Mouse (Mus musculus) stomach, embryonic 15.5 days (tissue): ENCODE data around the gene Il20. TPM values are rescaled to one million over a fixed set of nuclear protein-coding genes. Genes with fewer than 3 reads are reported as not detected.

Experiments
- ATAC-seq: fragments of 200-750 bp; cut with Nextera tagmentation; 2 replicates; pipeline ENCODE4 v1.8.0; 2017; ENCODE audit warnings: low read depth, moderate number of reproducible peaks, moderate TSS enrichment; ENCODE audit not compliant: insufficient read depth, low FRiP score
- H3K27ac ChIP-seq: fragments of 300-500 bp; sonication (generic); 2 replicates; pipeline ENCODE4 v1.5.1; 2015; ENCODE audit warnings: mild to moderate bottlenecking, inconsistent platforms
- H3K27me3 ChIP-seq: fragments of 300-500 bp; sonication (generic); replicated peaks from 2 replicates; pipeline ENCODE4 v1.6.1; 2015; ENCODE audit warnings: inconsistent platforms
- H3K36me3 ChIP-seq: fragments of 300-500 bp; sonication (generic); 2 replicates; pipeline ENCODE4 v1.6.1; 2015; ENCODE audit warnings: inconsistent platforms
- H3K4me1 ChIP-seq: fragments of 300-500 bp; sonication (generic); 2 replicates; pipeline ENCODE4 v1.6.1; 2015; ENCODE audit warnings: inconsistent platforms
- H3K4me2 ChIP-seq: fragments of 300-500 bp; sonication (generic); 2 replicates; pipeline ENCODE4 v1.6.1; 2015; ENCODE audit warnings: mild to moderate bottlenecking, inconsistent platforms
- H3K4me3 ChIP-seq: fragments of 300-500 bp; sonication (generic); replicated peaks from 2 replicates; pipeline ENCODE4 v1.5.1; 2015; ENCODE audit warnings: inconsistent platforms
- H3K9ac ChIP-seq: fragments of 300-500 bp; sonication (generic); 2 replicates; pipeline ENCODE4 v1.6.1; 2015; ENCODE audit warnings: inconsistent platforms
- H3K9me3 ChIP-seq: fragments of 300-500 bp; sonication (generic); 2 replicates; pipeline ENCODE4 v1.6.1; 2016; ENCODE audit warnings: inconsistent platforms
- WGBS: fragments of 180-500 bp; shearing (Covaris S2); methylation state at CpG from one replicate; pipeline ENCODE4 v1.1.7; 2015; 5-methylcytosine and 5-hydroxymethylcytosine counted together
- polyA plus RNA-seq: library from polyadenylated mRNA; unstranded; fragments of >200 nt; fragmentation: Nextera tagmentation; extraction: Ambion mirVana; gene quantifications from 2 replicates; pipeline ENCODE4 v1.2.1, GENCODE M21; 2015

Il20 gene
- polyA plus RNA-seq, 1 experiment from 2014 or later = not detected

DNA sequence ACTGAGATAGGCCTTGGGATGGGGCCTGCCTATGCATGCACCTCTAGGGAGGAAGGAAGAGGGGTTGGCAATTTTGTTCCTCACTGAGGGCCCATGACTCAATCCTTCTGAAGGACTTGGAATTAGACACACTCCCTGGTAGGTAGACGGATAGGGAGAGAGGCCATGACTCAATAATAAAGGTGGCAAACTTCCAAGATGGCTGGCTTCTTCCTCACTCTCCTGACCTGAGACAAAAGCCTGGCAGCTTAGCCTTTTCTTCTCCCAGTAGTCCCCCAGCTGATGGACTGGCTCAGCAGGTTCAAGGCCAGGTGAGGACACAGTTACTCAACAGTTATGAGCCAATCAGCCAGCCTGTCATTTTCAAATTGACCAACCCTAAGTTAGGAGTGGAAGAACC is 18.8 kb downstream of the Il20 start:
- no peak overlapping the region for H3K9ac ChIP-seq
- no peak overlapping the region for H3K27ac ChIP-seq
- H3K36me3 ChIP-seq = no peaks in the 10 kb centered on the region
- H3K4me3 ChIP-seq = no peak overlapping the region
- ATAC-seq = no peak
- no peaks in the 10 kb centered on the region for H3K9me3 ChIP-seq
- no peaks in the 10 kb centered on the region for H3K27me3 ChIP-seq
- H3K4me1 ChIP-seq = no peaks in the 10 kb centered on the region
- H3K4me2 ChIP-seq = no peak overlapping the region
- 71% methylated on average over 1 of the region's 1 CpGs for WGBS

DNA sequence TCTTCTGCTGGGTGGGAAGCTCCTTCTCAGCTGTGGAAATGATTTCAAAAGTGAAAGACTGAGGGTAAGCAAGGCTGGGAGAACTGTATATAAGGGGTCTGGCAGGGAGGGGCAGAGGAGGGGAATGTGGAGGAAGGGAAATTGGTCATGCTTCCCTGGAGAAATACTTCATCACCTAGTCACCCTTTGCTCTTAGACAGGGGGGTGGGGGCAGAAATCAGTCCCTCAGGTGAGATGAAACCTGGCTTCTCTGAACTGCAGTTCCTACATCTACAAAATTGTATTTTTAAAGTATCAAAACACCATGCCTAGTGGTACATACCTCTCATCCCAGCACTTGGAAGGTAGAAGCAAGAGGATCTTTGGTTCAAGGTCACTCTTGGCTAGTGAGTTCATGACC is 23.9 kb downstream of the Il20 start, which contains the start of gene Il24:
Gene Il24 (minus strand): TSS at position 101 of the 400 bp plus-strand sequence.
- Histone ChIP-seq H3K27ac (no peak within 1 kb of the TSS), H3K4me3 (no peak within 1 kb of the TSS), H3K9me3 (no peaks in the 10 kb centered on the region), H3K36me3 (no peaks in the 10 kb centered on the region), H3K9ac (no peak within 1 kb of the TSS), H3K27me3 (no peaks in the 10 kb centered on the region), H3K4me1 (no peaks in the 10 kb centered on the region), H3K4me2 (no peak within 1 kb of the TSS)
- ATAC-seq = no peak

GRCm38 (mm10) chr1:130883146-130883545 is 28.1 kb downstream of the Il20 start:
- Histone ChIP-seq H3K4me2 (no peak overlapping the region), H3K36me3 (no peaks in the 10 kb centered on the region), H3K27me3 (peaks cover 7% of the 10 kb centered on the region; the same call in 1 of the 2 replicates), H3K9ac (no peak overlapping the region), H3K27ac (no peak overlapping the region), H3K4me3 (no peak overlapping the region), H3K4me1 (peaks cover 3% of the 10 kb centered on the region; the same call in 1 of the 2 replicates), H3K9me3 (no peaks in the 10 kb centered on the region)
- 87% methylated on average over 4 of the region's 4 CpGs for WGBS
- no peak for ATAC-seq

GRCm38 (mm10) chr1:130879927-130880326 is 31.3 kb downstream of the Il20 start:
- H3K4me3 ChIP-seq = no peak overlapping the region
- no peak overlapping the region for H3K4me2 ChIP-seq
- no peak overlapping the region for H3K27ac ChIP-seq
- no peaks in the 10 kb centered on the region for H3K9me3 ChIP-seq
- WGBS = 89% methylated on average over 7 of the region's 7 CpGs
- H3K36me3 ChIP-seq = no peaks in the 10 kb centered on the region
- H3K27me3 ChIP-seq = peaks cover 10% of the 10 kb centered on the region
- no peak overlapping the region for H3K9ac ChIP-seq
- peaks cover 5% of the 10 kb centered on the region; the same call in 1 of the 2 replicates for H3K4me1 ChIP-seq
- no peak for ATAC-seq

GRCm38 (mm10) chr1:130877889-130878614 is 33.2 kb downstream of the Il20 start:
- peaks cover 10% of the 10 kb centered on the region for H3K27me3 ChIP-seq
- H3K36me3 ChIP-seq = no peaks in the 10 kb centered on the region
- H3K4me1 ChIP-seq = peaks cover 5% of the 10 kb centered on the region; the same call in 1 of the 2 replicates
- H3K4me2 ChIP-seq = peak overlapping the region; percentile 88
- 2% methylated on average over 43 of the region's 43 CpGs for WGBS
- no peaks in the 10 kb centered on the region for H3K9me3 ChIP-seq
- peak overlapping the region; percentile 37 for H3K4me3 ChIP-seq
- ATAC-seq = peak; percentile 53; the same call in 1 of the 2 replicates
- peak overlapping the region; percentile 13; the same call in 1 of the 2 replicates for H3K9ac ChIP-seq
- no peak overlapping the region for H3K27ac ChIP-seq

DNA sequence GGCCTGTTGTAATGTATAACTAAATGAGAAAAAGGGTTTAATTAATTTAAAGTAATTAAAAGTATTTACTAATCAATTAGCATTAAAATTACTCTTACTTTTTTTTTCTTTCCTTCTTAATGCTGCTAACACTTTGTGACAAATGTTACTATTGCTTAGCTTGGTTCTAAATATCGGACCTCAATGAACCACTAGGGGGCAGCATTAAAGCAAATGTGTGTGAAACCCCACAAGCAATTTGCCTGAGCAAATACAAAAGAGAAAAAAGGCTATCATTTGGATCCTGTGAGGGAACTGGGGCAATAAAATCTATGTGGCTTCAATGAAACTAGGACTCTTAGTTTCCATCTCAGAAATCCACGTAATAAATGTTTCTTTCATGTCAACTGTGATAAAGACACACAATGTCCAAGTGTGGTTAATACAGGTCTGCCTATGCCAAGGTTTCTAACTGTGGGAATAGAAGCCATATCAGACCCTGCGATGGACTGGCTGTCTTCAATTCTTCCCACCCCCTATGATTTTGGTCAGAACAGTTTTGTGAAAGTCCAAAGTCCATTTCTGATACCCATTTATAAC is 34.2 kb downstream of the Il20 start:
- H3K9me3 ChIP-seq = no peaks in the 10 kb centered on the region
- no peaks in the 10 kb centered on the region for H3K36me3 ChIP-seq
- H3K4me1 ChIP-seq = peaks cover 5% of the 10 kb centered on the region; the same call in 1 of the 2 replicates
- 22% methylated on average over 3 of the region's 3 CpGs for WGBS
- H3K9ac ChIP-seq = no peak overlapping the region
- no peak overlapping the region for H3K4me2 ChIP-seq
- no peak overlapping the region for H3K4me3 ChIP-seq
- ATAC-seq = no peak
- H3K27me3 ChIP-seq = peaks cover 10% of the 10 kb centered on the region
- no peak overlapping the region for H3K27ac ChIP-seq

GRCm38 (mm10) chr1:130875910-130876309 is 35.3 kb downstream of the Il20 start:
- H3K9ac ChIP-seq = no peak overlapping the region
- WGBS = 67% methylated on average over 3 of the region's 3 CpGs
- no peak overlapping the region for H3K4me3 ChIP-seq
- H3K4me2 ChIP-seq = no peak overlapping the region
- no peaks in the 10 kb centered on the region for H3K36me3 ChIP-seq
- peaks cover 10% of the 10 kb centered on the region for H3K27me3 ChIP-seq
- H3K9me3 ChIP-seq = no peaks in the 10 kb centered on the region
- no peak overlapping the region for H3K27ac ChIP-seq
- H3K4me1 ChIP-seq = peaks cover 5% of the 10 kb centered on the region; the same call in 1 of the 2 replicates
- ATAC-seq = no peak

DNA sequence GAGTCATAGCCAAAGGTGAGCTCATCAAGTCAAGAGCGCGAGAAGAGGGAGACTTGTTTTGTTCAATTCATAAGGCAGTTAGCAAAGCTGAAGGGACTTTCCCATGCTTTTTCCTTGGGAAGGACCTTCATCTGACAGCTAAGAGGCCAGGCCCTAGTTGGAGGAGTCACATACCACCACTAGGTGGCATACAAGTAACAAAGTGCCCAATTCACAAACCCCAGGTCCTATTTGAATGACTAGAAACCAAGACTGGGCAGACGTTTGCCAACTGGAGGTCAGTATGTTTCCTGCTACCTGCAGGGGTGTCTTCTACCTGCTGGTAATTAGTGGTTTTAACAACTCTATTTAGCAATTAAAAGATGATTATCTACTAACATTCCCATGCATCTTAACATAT is 36.1 kb downstream of the Il20 start:
- Histone ChIP-seq H3K4me1 (peaks cover 5% of the 10 kb centered on the region; the same call in 1 of the 2 replicates), H3K9me3 (no peaks in the 10 kb centered on the region), H3K27ac (no peak overlapping the region), H3K4me3 (no peak overlapping the region), H3K27me3 (peaks cover 8% of the 10 kb centered on the region), H3K36me3 (no peaks in the 10 kb centered on the region), H3K4me2 (no peak overlapping the region), H3K9ac (no peak overlapping the region)
- no peak for ATAC-seq
- WGBS = 32% methylated on average over 3 of the region's 3 CpGs

- no peaks in the 10 kb centered on the region for H3K9me3 ChIP-seq
- H3K4me2 ChIP-seq = no peak overlapping the region
- WGBS = 91% methylated on average over 2 of the region's 2 CpGs
- no peaks in the 10 kb centered on the region for H3K36me3 ChIP-seq
- H3K27ac ChIP-seq = no peak overlapping the region
- ATAC-seq = no peak
- peaks cover 3% of the 10 kb centered on the region; the same call in 1 of the 2 replicates for H3K27me3 ChIP-seq
- H3K4me3 ChIP-seq = no peak overlapping the region
- H3K9ac ChIP-seq = no peak overlapping the region
- no peaks in the 10 kb centered on the region for H3K4me1 ChIP-seq
Measured at GRCm38 (mm10) chr1:130872912-130873311, 38.3 kb downstream of the Il20 start.

GRCm38 (mm10) chr1:130865541-130866221 is 45.6 kb downstream of the Il20 start, which contains the start of gene Fcmr:
Gene Fcmr (plus strand): TSS chr1:130865669.
- no peaks in the 10 kb centered on the region for H3K36me3 ChIP-seq
- H3K27me3 ChIP-seq = no peaks in the 10 kb centered on the region
- no peak for ATAC-seq
- no peaks in the 10 kb centered on the region for H3K4me1 ChIP-seq
- H3K27ac ChIP-seq = no peak within 1 kb of the TSS
- WGBS = 74% methylated on average over 7 of the region's 7 CpGs
- H3K9ac ChIP-seq = no peak within 1 kb of the TSS
- H3K9me3 ChIP-seq = no peaks in the 10 kb centered on the region
- H3K4me3 ChIP-seq = no peak within 1 kb of the TSS
- H3K4me2 ChIP-seq = no peak within 1 kb of the TSS

DNA sequence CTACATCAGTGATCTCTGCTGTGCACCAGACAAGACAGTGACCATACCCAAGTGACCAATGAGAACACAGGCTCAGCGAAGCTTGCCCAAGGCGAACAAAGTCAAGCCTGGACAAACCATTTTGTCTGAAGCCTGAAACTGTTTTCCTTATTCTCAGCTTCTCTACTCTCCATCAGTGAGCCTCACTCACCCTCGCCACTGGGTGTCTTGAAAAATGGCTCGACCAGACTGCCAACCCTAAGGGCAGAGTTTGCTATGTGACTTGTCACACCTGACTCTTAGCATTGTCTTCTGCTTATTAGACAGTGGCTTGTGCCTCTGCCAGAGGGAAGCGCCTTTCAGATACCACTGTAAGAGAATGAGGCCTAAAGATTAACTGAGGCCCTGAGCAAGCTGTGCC is 46.5 kb downstream of the Il20 start:
- Histone ChIP-seq H3K4me1 (no peaks in the 10 kb centered on the region), H3K9ac (no peak overlapping the region), H3K4me2 (no peak overlapping the region), H3K9me3 (no peaks in the 10 kb centered on the region), H3K36me3 (no peaks in the 10 kb centered on the region), H3K4me3 (no peak overlapping the region), H3K27ac (no peak overlapping the region), H3K27me3 (no peaks in the 10 kb centered on the region)
- WGBS = 88% methylated on average over 5 of the region's 5 CpGs
- ATAC-seq = no peak

- no peak overlapping the region for H3K4me2 ChIP-seq
- H3K27ac ChIP-seq = no peak overlapping the region
- H3K27me3 ChIP-seq = no peaks in the 10 kb centered on the region
- no peaks in the 10 kb centered on the region for H3K9me3 ChIP-seq
- H3K4me1 ChIP-seq = no peaks in the 10 kb centered on the region
- ATAC-seq = no peak
- H3K36me3 ChIP-seq = no peaks in the 10 kb centered on the region
- 77% methylated on average over 4 of the region's 4 CpGs for WGBS
- H3K4me3 ChIP-seq = no peak overlapping the region
- H3K9ac ChIP-seq = no peak overlapping the region
Measured at GRCm38 (mm10) chr1:130864238-130864637, 47.0 kb downstream of the Il20 start.
